Comparison of ENCODE assay signal across 8 mouse cellular contexts in genomic region chr13:8871314-8871962, GRCm38 (mm10). TPM values are rescaled to one million over a fixed set of nuclear protein-coding genes. Genes with fewer than 3 reads are reported as not detected.
A peak's percentile ranks its signal among the peaks of the same experiment; 100 is the strongest.
DNase-seq lines count a peak whose midpoint lies in the region.

Gene Wdr37 (minus strand): TSS chr13:8871909.

- H3K27ac ChIP-seq in hindbrain, embryonic 10.5 days, result peak within 1 kb of the TSS; percentile 91

- H3K4me3 ChIP-seq in hindbrain, embryonic 10.5 days, result peak within 1 kb of the TSS; percentile 93
- H3K4me3 ChIP-seq in megakaryocyte, embryonic 14.5 days (replicated peaks), result peak within 1 kb of the TSS; percentile 97

- H3K27me3 ChIP-seq in hindbrain, embryonic 10.5 days (ENCODE audit: insufficient read depth, poor library complexity, severe bottlenecking), result no peaks in the 10 kb centered on the region
- H3K27me3 ChIP-seq in megakaryocyte, embryonic 14.5 days (replicated peaks), result no peaks in the 10 kb centered on the region

- H3K9me3 ChIP-seq in hindbrain, embryonic 10.5 days, result no peaks in the 10 kb centered on the region
- H3K9me3 ChIP-seq in megakaryocyte, embryonic 14.5 days, result no peaks in the 10 kb centered on the region

- peaks cover 20% of the 10 kb centered on the region for H3K4me1 ChIP-seq in hindbrain, embryonic 10.5 days (replicated peaks)
- peaks cover 38% of the 10 kb centered on the region for H3K4me1 ChIP-seq in megakaryocyte, embryonic 14.5 days

- 2% methylated on average over 18 of the region's 18 CpGs for WGBS in hindbrain, embryonic 10.5 days

- H3K36me3 ChIP-seq in hindbrain, embryonic 10.5 days, result peaks cover 10% of the 10 kb centered on the region
- H3K36me3 ChIP-seq in megakaryocyte, embryonic 14.5 days (replicated peaks; ENCODE audit: low read length), result peaks cover 15% of the 10 kb centered on the region

- DNase-seq in embryo, embryonic 10.5 days (ENCODE audit: low spot score), result peak; percentile 48
- DNase-seq in embryo, embryonic 11 days, result no peak
- peak; percentile 76 for DNase-seq in cerebellum, adult 11-12 months
- peak; percentile 35 to 45 for DNase-seq in frontal cortex, postnatal 10 days (ENCODE audit: low spot score in 2 of 2)
- DNase-seq in hindbrain, embryonic 10.5 days (ENCODE audit: low spot score), result no peak
- DNase-seq in left cerebral cortex, adult 18-20 months (ENCODE audit: low spot score in 2 of 2), result peak; percentile 53 to 65
- DNase-seq in skeletal muscle tissue, adult 2 months (ENCODE audit: low read depth, low spot score), result peak; percentile 54

RNA-seq across cellular contexts. Expression of gene Wdr37, which starts in this region (rescaled TPM):
- 31.0 and 34.1 TPM in 2 replicates for polyA plus RNA-seq in hindbrain, embryonic 10.5 days (2016; fragmentation: Nextera tagmentation; extraction: Ambion mirVana)
- total RNA-seq in left cerebral cortex, adult 18-20 months (2021), result 100 to 1,000 TPM in 1 of 2 experiments, 10 to 100 TPM in 1; 96.8 to 100 TPM
- 2.1 and 4.7 TPM in 2 replicates for polyA plus RNA-seq in megakaryocyte, embryonic 14.5 days (2012; ENCODE audit: insufficient read depth, low replicate concordance)

Comparison
In these comparisons a context has a peak if more than half of its experiments do, and no peak if none do; other contexts are left out.
1. DNase-seq: peak in embryo, embryonic 10.5 days (single experiment), cerebellum, adult 11-12 months (single experiment), frontal cortex, postnatal 10 days (2 of 2), left cerebral cortex, adult 18-20 months (2 of 2) and skeletal muscle tissue, adult 2 months (single experiment); none in embryo, embryonic 11 days (single experiment) and hindbrain, embryonic 10.5 days (single experiment).